Mouse (Mus musculus) embryonic facial prominence, embryonic 10.5 days (tissue): ENCODE measurements at regions not wholly inside any gene's neighbourhood (a gene's known extent, or its start where the extent isn't known, plus 50 kb on each side); places are given as distances from the start of the nearest gene placed in this dataset.

Experiments used
- DNase-seq: peaks from one replicate; pipeline ENCODE4 v3.0.0-alpha.2; 2017; ENCODE audit warnings: low spot score
- H3K27ac ChIP-seq: fragments of 300-500 bp; sonication (generic); replicated peaks from 2 replicates; pipeline ENCODE4 v1.5.1; 2016; ENCODE audit warnings: mild to moderate bottlenecking
- H3K27me3 ChIP-seq: fragments of 300-500 bp; sonication (generic); replicated peaks from 2 replicates; pipeline ENCODE4 v1.6.1; 2016; ENCODE audit warnings: low read depth, mild to moderate bottlenecking; ENCODE audit not compliant: poor library complexity, severe bottlenecking
- H3K36me3 ChIP-seq: fragments of 300-500 bp; sonication (generic); replicated peaks from 2 replicates; pipeline ENCODE4 v1.6.1; 2016; ENCODE audit warnings: mild to moderate bottlenecking, moderate library complexity
- H3K4me1 ChIP-seq: fragments of 300-500 bp; sonication (generic); 2 replicates; pipeline ENCODE4 v1.6.1; 2016
- H3K4me3 ChIP-seq: fragments of 300-500 bp; sonication (generic); 2 replicates; pipeline ENCODE4 v1.5.1; 2016; ENCODE audit warnings: mild to moderate bottlenecking, moderate library complexity
- H3K9me3 ChIP-seq: fragments of 300-500 bp; sonication (generic); 2 replicates; pipeline ENCODE4 v1.6.1; 2016; ENCODE audit warnings: mild to moderate bottlenecking
- WGBS: fragments of 180-500 bp; shearing (Covaris S2); methylation state at CpG from one replicate; pipeline ENCODE4 v1.1.7; 2016; 5-methylcytosine and 5-hydroxymethylcytosine counted together

- 90% methylated on average over 5 of the region's 5 CpGs for WGBS
- H3K9me3 ChIP-seq, result no peaks in the 10 kb centered on the region
- peaks cover 11% of the 10 kb centered on the region for H3K4me1 ChIP-seq
- no peak for DNase-seq
- no peaks in the 10 kb centered on the region for H3K27me3 ChIP-seq
- H3K27ac ChIP-seq, result no peak overlapping the region
- H3K4me3 ChIP-seq, result no peak overlapping the region
- no peaks in the 10 kb centered on the region for H3K36me3 ChIP-seq
Observed at GRCm38 (mm10) chr9:115686605-115687004, 222.7 kb upstream of the Gadl1 start.

- 61% methylated on average over 2 of the region's 2 CpGs for WGBS
- H3K36me3 ChIP-seq, result no peaks in the 10 kb centered on the region
Observed at GRCm38 (mm10) chr9:115692837-115693236, 216.4 kb upstream of the Gadl1 start.

GRCm38 (mm10) chr9:115703791-115704190 lies 205.5 kb upstream of the Gadl1 start:
- no peak overlapping the region for H3K27ac ChIP-seq
- no peak for DNase-seq
- H3K27me3 ChIP-seq, result no peaks in the 10 kb centered on the region
- peaks cover 8% of the 10 kb centered on the region; the same call in 1 of the 2 replicates for H3K4me1 ChIP-seq
- no peaks in the 10 kb centered on the region for H3K9me3 ChIP-seq
- H3K36me3 ChIP-seq, result no peaks in the 10 kb centered on the region
- WGBS, result 88% methylated on average over 7 of the region's 7 CpGs
- no peak overlapping the region for H3K4me3 ChIP-seq

More at GRCm38 (mm10) chr9:115692837-115693236, 216.4 kb upstream of the Gadl1 start:
- Histone ChIP-seq H3K4me3 (no peak overlapping the region), H3K9me3 (no peaks in the 10 kb centered on the region), H3K27me3 (no peaks in the 10 kb centered on the region), H3K27ac (no peak overlapping the region), H3K4me1 (peaks cover 14% of the 10 kb centered on the region)
- no peak for DNase-seq

DNA sequence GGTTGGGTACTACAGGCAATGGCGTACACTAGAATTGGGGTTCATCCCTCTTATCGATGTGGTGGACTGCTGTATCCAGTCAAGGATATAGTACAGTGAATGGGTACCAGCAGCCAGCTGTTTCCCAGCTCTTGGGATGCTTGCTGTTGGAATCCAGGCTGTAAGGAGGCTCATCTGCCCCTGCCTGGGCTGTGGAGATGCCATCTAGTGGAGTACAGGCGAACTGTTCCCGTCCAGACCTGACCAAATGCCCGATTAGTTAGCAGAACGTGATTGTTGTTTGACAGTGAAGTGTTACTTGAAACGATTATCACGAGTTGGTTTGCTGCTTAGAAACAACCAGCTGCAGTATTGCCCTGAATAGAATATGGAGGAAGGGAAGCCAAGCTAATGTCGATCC lies 205.0 kb upstream of the Gadl1 start:
- Histone ChIP-seq H3K27me3 (no peaks in the 10 kb centered on the region), H3K9me3 (no peaks in the 10 kb centered on the region), H3K4me1 (peaks cover 8% of the 10 kb centered on the region; the same call in 1 of the 2 replicates), H3K27ac (no peak overlapping the region), H3K36me3 (no peaks in the 10 kb centered on the region), H3K4me3 (no peak overlapping the region)
- DNase-seq, result peak; percentile 72
- 46% methylated on average over 9 of the region's 9 CpGs for WGBS

DNA sequence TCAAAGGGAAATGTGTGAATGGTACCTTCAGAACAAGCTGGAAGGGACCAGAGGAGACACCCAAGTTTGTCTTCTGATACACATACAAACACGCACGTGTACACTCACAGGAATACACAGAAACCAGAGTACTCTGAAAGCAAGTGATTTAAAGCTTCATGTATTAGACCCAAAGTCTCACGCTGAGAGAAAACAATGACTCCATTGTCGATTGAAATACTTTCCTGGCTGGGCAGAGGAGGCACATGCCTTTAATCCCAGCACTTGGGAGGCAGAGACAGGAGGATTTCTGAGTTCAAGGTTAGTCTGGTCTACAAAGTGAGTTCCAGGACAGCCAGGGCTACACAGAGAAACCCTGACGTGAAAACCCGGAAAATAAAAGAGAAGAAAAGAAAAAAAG lies 203.5 kb upstream of the Gadl1 start:
- Histone ChIP-seq H3K27ac (no peak overlapping the region), H3K36me3 (no peaks in the 10 kb centered on the region), H3K27me3 (no peaks in the 10 kb centered on the region), H3K9me3 (no peaks in the 10 kb centered on the region), H3K4me1 (peaks cover 8% of the 10 kb centered on the region; the same call in 1 of the 2 replicates), H3K4me3 (no peak overlapping the region)
- DNase-seq, result no peak
- 88% methylated on average over 6 of the region's 6 CpGs for WGBS

- Histone ChIP-seq H3K27ac (0 out of 2 replicates have a peak overlapping the region, but pooled peaks have one; percentile 24), H3K9me3 (no peaks in the 10 kb centered on the region), H3K4me3 (no peak overlapping the region), H3K36me3 (no peaks in the 10 kb centered on the region), H3K27me3 (no peaks in the 10 kb centered on the region), H3K4me1 (peaks cover 8% of the 10 kb centered on the region; the same call in 1 of the 2 replicates)
- peak; percentile 43 for DNase-seq
- 51% methylated on average over 8 of the region's 8 CpGs for WGBS
Observed at GRCm38 (mm10) chr9:115708199-115708934, 200.9 kb upstream of the Gadl1 start.

DNA sequence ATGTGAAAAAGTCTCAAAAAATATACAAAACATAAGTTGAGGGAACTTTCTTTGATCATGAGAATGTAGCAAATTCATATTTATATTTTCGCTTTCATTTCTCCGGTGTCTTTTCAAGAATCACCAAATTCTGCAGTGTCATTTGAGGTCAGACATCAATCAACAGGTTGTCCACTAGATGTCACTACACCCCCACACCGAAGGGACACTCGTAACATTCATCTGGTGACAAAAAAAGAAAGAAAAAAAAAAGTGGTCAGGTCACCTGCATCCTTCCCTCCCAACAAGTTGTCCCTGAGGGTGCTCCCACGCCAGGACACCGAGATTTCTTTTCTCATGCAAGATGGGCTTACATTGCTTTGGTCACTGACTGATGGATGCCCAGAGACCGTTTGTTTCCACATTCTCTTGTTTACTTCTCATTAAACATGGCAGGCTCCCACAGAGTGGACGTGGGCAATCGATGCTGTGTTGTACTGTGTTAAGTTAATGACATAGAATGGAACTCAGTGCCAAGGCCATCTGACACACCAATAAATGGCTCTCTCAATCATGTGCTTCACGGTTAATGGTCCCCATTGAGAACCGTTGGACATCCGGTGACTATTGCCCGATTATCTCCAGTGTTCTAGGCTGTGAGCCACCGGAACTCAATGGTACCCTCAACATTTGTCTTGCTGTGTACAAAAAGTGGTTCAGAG lies 199.1 kb upstream of the Gadl1 start:
- Histone ChIP-seq H3K9me3 (no peaks in the 10 kb centered on the region), H3K36me3 (no peaks in the 10 kb centered on the region), H3K27me3 (no peaks in the 10 kb centered on the region), H3K27ac (no peak overlapping the region), H3K4me3 (no peak overlapping the region), H3K4me1 (peaks cover 8% of the 10 kb centered on the region; the same call in 1 of the 2 replicates)
- WGBS, result 82% methylated on average over 14 of the region's 14 CpGs
- DNase-seq, result peak; percentile 24

GRCm38 (mm10) chr9:115720306-115720705 lies 188.9 kb upstream of the Gadl1 start:
- Histone ChIP-seq H3K27me3 (no peaks in the 10 kb centered on the region), H3K9me3 (peaks cover 6% of the 10 kb centered on the region; the same call in 1 of the 2 replicates), H3K4me1 (no peaks in the 10 kb centered on the region), H3K27ac (no peak overlapping the region), H3K4me3 (no peak overlapping the region), H3K36me3 (no peaks in the 10 kb centered on the region)
- WGBS, result 96% methylated on average over 2 of the region's 2 CpGs
- no peak for DNase-seq

GRCm38 (mm10) chr9:115720841-115721240 lies 188.4 kb upstream of the Gadl1 start:
- Histone ChIP-seq H3K27ac (no peak overlapping the region), H3K4me1 (no peaks in the 10 kb centered on the region), H3K36me3 (no peaks in the 10 kb centered on the region), H3K27me3 (no peaks in the 10 kb centered on the region), H3K4me3 (no peak overlapping the region), H3K9me3 (peaks cover 8% of the 10 kb centered on the region; the same call in 1 of the 2 replicates)
- WGBS, result 96% methylated on average over 2 of the region's 2 CpGs
- no peak for DNase-seq

DNA sequence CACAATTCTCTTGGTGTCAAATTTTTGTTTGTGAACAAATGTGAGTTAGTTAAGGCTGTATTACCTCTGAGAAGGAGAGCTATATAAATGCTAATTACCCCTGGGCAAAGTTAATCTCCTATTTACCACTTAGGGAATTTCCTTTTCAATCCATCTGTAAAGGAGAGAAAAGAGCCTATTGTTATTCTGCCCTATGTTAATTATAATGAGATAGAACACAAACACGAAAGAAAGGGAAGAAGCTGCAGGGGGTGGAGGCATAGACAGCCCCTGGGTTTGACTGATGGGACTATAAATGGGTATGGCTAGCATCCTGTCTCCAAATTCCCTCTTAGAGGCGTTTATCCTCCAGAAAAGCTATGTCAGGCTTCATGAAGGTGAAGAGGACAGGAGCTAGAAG lies 185.2 kb upstream of the Gadl1 start:
- Histone ChIP-seq H3K27ac (no peak overlapping the region), H3K27me3 (no peaks in the 10 kb centered on the region), H3K4me1 (no peaks in the 10 kb centered on the region), H3K4me3 (no peak overlapping the region), H3K9me3 (peaks cover 8% of the 10 kb centered on the region; the same call in 1 of the 2 replicates), H3K36me3 (no peaks in the 10 kb centered on the region)
- DNase-seq, result no peak
- WGBS, result 22% methylated on average over 2 of the region's 2 CpGs

- Histone ChIP-seq H3K36me3 (no peaks in the 10 kb centered on the region), H3K27ac (no peak overlapping the region), H3K4me3 (no peak overlapping the region), H3K27me3 (no peaks in the 10 kb centered on the region), H3K9me3 (peaks cover 8% of the 10 kb centered on the region; the same call in 1 of the 2 replicates), H3K4me1 (0 out of 2 replicates have a peak, but pooled peaks cover 8% of the 10 kb centered on the region)
- no peak for DNase-seq
- 90% methylated on average over 5 of the region's 5 CpGs for WGBS
Observed at GRCm38 (mm10) chr9:115727361-115727760, 181.9 kb upstream of the Gadl1 start.

GRCm38 (mm10) chr9:115731557-115731956 lies 177.7 kb upstream of the Gadl1 start:
- no peaks in the 10 kb centered on the region for H3K36me3 ChIP-seq
- DNase-seq, result peak; percentile 29

DNA sequence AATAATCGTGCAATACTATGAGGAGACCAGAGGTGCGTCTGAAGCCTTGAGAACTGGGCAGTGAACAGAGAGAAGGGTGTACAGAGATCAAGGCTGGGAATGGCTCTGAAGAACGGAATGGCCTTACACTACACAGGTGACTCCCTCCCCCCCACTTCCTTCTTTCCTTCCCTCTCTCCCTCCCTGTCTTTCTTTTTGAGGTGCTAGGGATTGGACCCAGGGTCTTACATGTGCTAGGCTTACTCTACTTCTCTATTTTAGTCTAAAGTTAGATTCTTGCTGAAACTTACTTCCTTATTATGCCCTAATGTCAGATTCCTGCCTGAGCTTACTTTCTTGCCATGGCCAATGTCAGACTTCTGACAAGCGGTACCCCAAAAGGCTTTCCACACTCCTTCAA lies 176.2 kb upstream of the Gadl1 start:
- H3K36me3 ChIP-seq, result no peaks in the 10 kb centered on the region
- H3K9me3 ChIP-seq, result no peaks in the 10 kb centered on the region
- no peak overlapping the region for H3K4me3 ChIP-seq
- WGBS, result 89% methylated on average over 4 of the region's 4 CpGs
- no peak for DNase-seq
- H3K27me3 ChIP-seq, result no peaks in the 10 kb centered on the region
- 0 out of 2 replicates have a peak, but pooled peaks cover 8% of the 10 kb centered on the region for H3K4me1 ChIP-seq
- no peak overlapping the region for H3K27ac ChIP-seq

More at GRCm38 (mm10) chr9:115731557-115731956, 177.7 kb upstream of the Gadl1 start:
- Histone ChIP-seq H3K4me3 (no peak overlapping the region), H3K27me3 (no peaks in the 10 kb centered on the region), H3K4me1 (0 out of 2 replicates have a peak, but pooled peaks cover 8% of the 10 kb centered on the region), H3K9me3 (no peaks in the 10 kb centered on the region), H3K27ac (no peak overlapping the region)
- 47% methylated on average over 6 of the region's 6 CpGs for WGBS
